ENCODE assay signal across 7 mouse cellular contexts in genomic region chr17:31853448-31854188, GRCm38 (mm10). TPM values are rescaled to one million over a fixed set of nuclear protein-coding genes. Genes with fewer than 3 reads are reported as not detected.
DNase-seq lines count a peak whose midpoint lies in the region; ATAC-seq and TF ChIP-seq lines count a peak whose summit lies in the region.

No protein-coding gene starts in this region.

- peaks cover 41% of the 10 kb centered on the region for H3K36me3 ChIP-seq in ES-E14 (ENCODE audit: control insufficient read depth, insufficient read depth, low read length, poor library complexity, severe bottlenecking)
- H3K36me3 ChIP-seq in heart, postnatal 0 days (replicated peaks; ENCODE audit: control insufficient read depth, insufficient read depth, low read length): peaks cover 34% of the 10 kb centered on the region

- H3K4me3 ChIP-seq in ES-E14 (ENCODE audit: insufficient read depth in 1 of 2, low read depth in 1 of 2, low read length in 2 of 2, poor library complexity in 1 of 2, severe bottlenecking in 1 of 2): peak overlapping the region; percentile 26 to 84
- H3K4me3 ChIP-seq in heart, postnatal 0 days (ENCODE audit: low read depth, low read length): peak overlapping the region; percentile 97

- H3K4me1 ChIP-seq in ES-E14 (ENCODE audit: control insufficient read depth in 2 of 2, insufficient read depth in 2 of 2, low read length in 2 of 2, poor library complexity in 1 of 2): peaks cover 15 to 33% of the 10 kb centered on the region in 2 experiments; a peak in 3 of 4 replicates
- peaks cover 30% of the 10 kb centered on the region for H3K4me1 ChIP-seq in heart, postnatal 0 days (ENCODE audit: control insufficient read depth, insufficient read depth)

- ATAC-seq in heart, postnatal 0 days (ENCODE audit: insufficient read depth, low read depth): no peak
- ATAC-seq in megakaryocyte, adult 5-6 weeks (ENCODE audit: poor library complexity, severe bottlenecking): peak; percentile 15
- no peak for ATAC-seq in megakaryocyte-erythroid progenitor cell, adult 5-6 weeks (replicated peaks; ENCODE audit: low FRiP score, low TSS enrichment, poor library complexity, severe bottlenecking)
- no peak for ATAC-seq in activated CD4-positive, CD25-positive, alpha-beta regulatory T cell, adult 4 months

- no peaks in the 10 kb centered on the region for H3K9me3 ChIP-seq in ES-E14 (ENCODE audit: control insufficient read depth, insufficient read depth, low read depth, low read length)
- no peaks in the 10 kb centered on the region for H3K9me3 ChIP-seq in heart, postnatal 0 days (replicated peaks; ENCODE audit: control insufficient read depth, low read length)

- 21% methylated on average over 17 of the region's 17 CpGs for WGBS in heart, postnatal 0 days

- peak overlapping the region; percentile 29; the same call in 1 of the 2 replicates for H3K9ac ChIP-seq in ES-E14 (ENCODE audit: insufficient read depth, low read depth, low read length, poor library complexity, severe bottlenecking)
- peak overlapping the region; percentile 57; the same call in 1 of the 2 replicates for H3K9ac ChIP-seq in heart, postnatal 0 days (replicated peaks; ENCODE audit: low read depth, low read length)

- no peak for TF ChIP-seq CTCF in heart, postnatal 0 days (IDR thresholded peaks at IDR 0.05; ENCODE audit: low read depth)

- peak overlapping the region; percentile 73 for H3K4me2 ChIP-seq in heart, postnatal 0 days (ENCODE audit: low read depth, low read length)

- in situ Hi-C loops in ES-E14 (cut with MboI; ENCODE audit: low sequenced_read_pairs in 2 of 2, unreplicated experiment in 2 of 2): no loop called here

- no peak for TF ChIP-seq EP300 in heart, postnatal 0 days (IDR thresholded peaks at IDR 0.05; ENCODE audit: low read depth)

- no peak overlapping the region for H3K27ac ChIP-seq in ES-E14 (ENCODE audit: insufficient read depth, low read depth, low read length, poor library complexity, severe bottlenecking)
- H3K27ac ChIP-seq in heart, postnatal 0 days (ENCODE audit: low read depth): peak overlapping the region; percentile 56

- H3K27me3 ChIP-seq in heart, postnatal 0 days (ENCODE audit: control insufficient read depth, insufficient read depth, low read length): no peaks in the 10 kb centered on the region

- DNase-seq in B cell, adult 2 months: peak; percentile 48 to 53
- no peak for DNase-seq in ES-E14 (ENCODE audit: low read depth, low spot score)
- peak; percentile 58 for DNase-seq in heart, postnatal 0 days (ENCODE audit: low spot score)
- no peak for DNase-seq in Muller cell, postnatal 12 days (ENCODE audit: inconsistent ontology term)

TF ChIP-seq in ES-E14, 5 proteins besides CTCF, POLR2A, EP300 and RAD21:
- TF ChIP-seq HCFC1 (IDR thresholded peaks at IDR 0.05; ENCODE audit: borderline replicate concordance, insufficient read depth, low read length) (no peak), ZC3H11A (IDR thresholded peaks at IDR 0.05; ENCODE audit: borderline replicate concordance, low read depth, low read length) (no peak), MAFK (IDR thresholded peaks at IDR 0.05; ENCODE audit: insufficient read depth, low read depth, low read length) (no peak), CHD2 (IDR thresholded peaks at IDR 0.05; ENCODE audit: low read depth, low read length) (no peak), ZNF384 (IDR thresholded peaks at IDR 0.05; ENCODE audit: low read depth, low read length) (no peak)

RNA-seq across cellular contexts. Expression of gene Sik1, which starts 2.0 kb away (rescaled TPM):
- total RNA-seq in ES-E14 (2012; rRNA removed): 35.0 and 41.2 TPM in 2 replicates
- total RNA-seq in heart, postnatal 0 days (2014; rRNA removed; ENCODE audit: low replicate concordance): 31.9 and 47.6 TPM in 2 replicates
- polyA plus RNA-seq in heart, postnatal 0 days (2015; fragmentation: Nextera tagmentation; extraction: Ambion mirVana): 7.7 and 10.9 TPM in 2 replicates
- total RNA-seq in megakaryocyte, adult 5-6 weeks (2015): 29.9 and 37.6 TPM in 2 replicates
- total RNA-seq in megakaryocyte, adult 5-6 weeks (2017): 30.6 and 31.2 TPM in 2 replicates
- 4.1 and 10.3 TPM in 2 replicates for total RNA-seq in megakaryocyte-erythroid progenitor cell, adult 5-6 weeks (2014; fragmentation: Nextera tagmentation)
- 9.6 and 14.4 TPM in 2 replicates for total RNA-seq in megakaryocyte-erythroid progenitor cell, adult 5-6 weeks (2017)
- 1 to 10 TPM; 3.2 to 4.1 TPM for polyA plus RNA-seq in activated CD4-positive, CD25-positive, alpha-beta regulatory T cell, adult 4 months (2017; shearing (Covaris generic))

Comparison
In these comparisons a context has a peak if more than half of its experiments do, and no peak if none do; other contexts are left out.
1. DNase-seq: peak in B cell, adult 2 months (2 of 2) and heart, postnatal 0 days (single experiment); none in ES-E14 (single experiment) and Muller cell, postnatal 12 days (single experiment).